Mouse (Mus musculus) naive thymus-derived CD4-positive, alpha-beta T cell, adult 2 months (primary cell): ENCODE data around the gene Kbtbd8.

Source experiments
- DNase-seq: peaks from one replicate; pipeline ENCODE4 v3.0.0-alpha.2; 2011; ENCODE audit warnings: low read depth

The Kbtbd8 gene

GRCm38 (mm10) chr6:95174311-95175143 lies 57.5 kb downstream of the Kbtbd8 start:
- no peak for DNase-seq
